Mouse (Mus musculus) adrenal gland, postnatal 36 days (tissue): ENCODE data around the gene Hpgd. TPM values are rescaled to one million over a fixed set of nuclear protein-coding genes. Genes with fewer than 3 reads are reported as not detected.

Experiments used
- DNase-seq, 2 experiments: peaks; one replicate each; pipeline ENCODE4 v3.0.0; 2021; ENCODE audit warnings: mixed read lengths in 1 of 2
- total RNA-seq, 2 experiments: library from RNA; stranded (reverse); gene quantifications; 2 replicates each; pipeline ENCODE4 v1.2.3; 2021

Gene Hpgd
- total RNA-seq, 2 experiments from 2014 or later, result 6.0 to 7.1 TPM

- no peak for DNase-seq
Measured at GRCm38 (mm10) chr8:56323276-56323675, 28.9 kb downstream of the Hpgd start.

- DNase-seq, result no peak
Measured at GRCm38 (mm10) chr8:56327709-56328108, 33.3 kb downstream of the Hpgd start.

GRCm38 (mm10) chr8:56328130-56328542 is 33.8 kb downstream of the Hpgd start:
- no peak for DNase-seq

GRCm38 (mm10) chr8:56335390-56336000 is 41.1 kb downstream of the Hpgd start:
- no peak for DNase-seq

- DNase-seq, result no peak
Measured at GRCm38 (mm10) chr8:56336771-56337170, 42.4 kb downstream of the Hpgd start.

GRCm38 (mm10) chr8:56343505-56343904 is 49.1 kb downstream of the Hpgd start:
- DNase-seq, result no peak

- DNase-seq, result peak in 1 of 2 experiments; percentile 7
Measured at GRCm38 (mm10) chr8:56343940-56344339, 49.6 kb downstream of the Hpgd start.

- DNase-seq, result no peak
Measured at GRCm38 (mm10) chr8:56344359-56344758, 50.0 kb downstream of the Hpgd start.

- DNase-seq, result peak in 1 of 2 experiments; percentile 4
Measured at GRCm38 (mm10) chr8:56345641-56346420, 51.4 kb downstream of the Hpgd start.

GRCm38 (mm10) chr8:56363180-56363579 is 68.8 kb downstream of the Hpgd start:
- no peak for DNase-seq
